Mouse (Mus musculus) granulocyte monocyte progenitor cell, adult 5-6 weeks (primary cell): ENCODE results near the gene Gm4553. TPM values are rescaled to one million over a fixed set of nuclear protein-coding genes. Genes with fewer than 3 reads are reported as not detected.
"Not testable (repeated sequence)": the region's sequence is repeated elsewhere in the genome, so short reads cannot be mapped to it uniquely, and the experiment has no call there.

Source experiments
- ATAC-seq: replicated peaks from 2 replicates; pipeline ENCODE4 v1.8.0; 2016; ENCODE audit warnings: mild to moderate bottlenecking, moderate TSS enrichment, inconsistent platforms; ENCODE audit not compliant: poor library complexity, severe bottlenecking
- total RNA-seq, 2 experiments: library from RNA; stranded (forward) in 1 of 2; stranded (reverse) in 1 of 2; fragments of 200-712, 200-1000 nt in 1 of 2; fragments of >200 nt in 1 of 2; fragmentation: Nextera tagmentation in 1 of 2; gene quantifications; 2 replicates each; pipeline ENCODE4 v1.2.3; 2014 to 2017

Gm4553 gene
- total RNA-seq, 2 experiments from 2014 or later: not detected

- ATAC-seq: no peak
Measured at GRCm38 (mm10) chr7:142140696-142141095, 24.8 kb downstream of the Gm4553 start.

GRCm38 (mm10) chr7:142135934-142136333 lies 29.6 kb downstream of the Gm4553 start, which contains the start of gene Gm39115:
Gene Gm39115 (minus strand): TSS chr7:142136034.
- not testable (repeated sequence) for ATAC-seq

GRCm38 (mm10) chr7:142134206-142134995 lies 31.1 kb downstream of the Gm4553 start:
- no peak for ATAC-seq

GRCm38 (mm10) chr7:142128843-142129242 lies 36.7 kb downstream of the Gm4553 start:
- no peak for ATAC-seq

- ATAC-seq: not testable (repeated sequence)
Measured at GRCm38 (mm10) chr7:142120629-142121028, 44.9 kb downstream of the Gm4553 start, which contains the start of gene Gm45618. Gene Gm45618 (minus strand): TSS chr7:142120729.

- no peak for ATAC-seq
Measured at GRCm38 (mm10) chr7:142119632-142120031, 45.9 kb downstream of the Gm4553 start.

Other genes with a start within 250 kb of the Gm4553 start
- 25.2 and 34.4 TPM in 2 replicates for gene Tollip, start 247.2 kb downstream of the Gm4553 start, total RNA-seq (2014; fragmentation: Nextera tagmentation)
- gene Tollip, start 247.2 kb downstream of the Gm4553 start, total RNA-seq (2017): 21.1 and 28.3 TPM in 2 replicates
- not detected in 2 replicates for gene Brsk2, start 216.0 kb downstream of the Gm4553 start, total RNA-seq (2014; fragmentation: Nextera tagmentation)
- not detected in 2 replicates for gene Brsk2, start 216.0 kb downstream of the Gm4553 start, total RNA-seq (2017)
- 57.8 and 60.9 TPM in 2 replicates for gene Mob2, start 104.7 kb downstream of the Gm4553 start, total RNA-seq (2014; fragmentation: Nextera tagmentation)
- gene Mob2, start 104.7 kb downstream of the Gm4553 start, total RNA-seq (2017): 51.2 and 63.4 TPM in 2 replicates
- gene Dusp8, start 69.9 kb downstream of the Gm4553 start, total RNA-seq (2014; fragmentation: Nextera tagmentation): not detected in 2 replicates
- gene Dusp8, start 69.9 kb downstream of the Gm4553 start, total RNA-seq (2017): not detected in 2 replicates
- not detected in 2 replicates for gene Gm45618, start 45.0 kb downstream of the Gm4553 start, total RNA-seq (2014; fragmentation: Nextera tagmentation)
- gene Gm45618, start 45.0 kb downstream of the Gm4553 start, total RNA-seq (2017): not detected in 2 replicates
- not detected in 2 replicates for gene Gm39115, start 29.7 kb downstream of the Gm4553 start, total RNA-seq (2014; fragmentation: Nextera tagmentation)
- gene Gm39115, start 29.7 kb downstream of the Gm4553 start, total RNA-seq (2017): not detected in 2 replicates
- not detected in 2 replicates for gene Gm45337, start 21.1 kb downstream of the Gm4553 start, total RNA-seq (2014; fragmentation: Nextera tagmentation)
- not detected in 2 replicates for gene Gm45337, start 21.1 kb downstream of the Gm4553 start, total RNA-seq (2017)
- not detected in 2 replicates for gene Gm29735, start 8.6 kb downstream of the Gm4553 start, total RNA-seq (2014; fragmentation: Nextera tagmentation)
- not detected in 2 replicates for gene Gm29735, start 8.6 kb downstream of the Gm4553 start, total RNA-seq (2017)
- not detected in 2 replicates for gene Krtap5-2, start 10.3 kb upstream of the Gm4553 start, total RNA-seq (2014; fragmentation: Nextera tagmentation)
- gene Krtap5-2, start 10.3 kb upstream of the Gm4553 start, total RNA-seq (2017): not detected in 2 replicates
- gene Gm10153, start 24.6 kb upstream of the Gm4553 start, total RNA-seq (2014; fragmentation: Nextera tagmentation): not detected in 2 replicates
- gene Gm10153, start 24.6 kb upstream of the Gm4553 start, total RNA-seq (2017): not detected in 2 replicates
- gene Krtap5-3, start 35.6 kb upstream of the Gm4553 start, total RNA-seq (2014; fragmentation: Nextera tagmentation): not detected in 2 replicates
- gene Krtap5-3, start 35.6 kb upstream of the Gm4553 start, total RNA-seq (2017): not detected in 2 replicates
- not detected in 2 replicates for gene Gm7579, start 46.1 kb upstream of the Gm4553 start, total RNA-seq (2014; fragmentation: Nextera tagmentation)
- not detected in 2 replicates for gene Gm7579, start 46.1 kb upstream of the Gm4553 start, total RNA-seq (2017)
- gene Krtap5-5, start 64.2 kb upstream of the Gm4553 start, total RNA-seq (2014; fragmentation: Nextera tagmentation): not detected in 2 replicates
- not detected in 2 replicates for gene Krtap5-5, start 64.2 kb upstream of the Gm4553 start, total RNA-seq (2017)
- gene Gm40460, start 75.3 kb upstream of the Gm4553 start, total RNA-seq (2014; fragmentation: Nextera tagmentation): not detected in 2 replicates
- gene Gm40460, start 75.3 kb upstream of the Gm4553 start, total RNA-seq (2017): not detected in 2 replicates
- gene Gm2431, start 92.6 kb upstream of the Gm4553 start, total RNA-seq (2014; fragmentation: Nextera tagmentation): not detected in 2 replicates
- not detected in 2 replicates for gene Gm2431, start 92.6 kb upstream of the Gm4553 start, total RNA-seq (2017)
- gene Gm4559, start 108.6 kb upstream of the Gm4553 start, total RNA-seq (2014; fragmentation: Nextera tagmentation): not detected in 2 replicates
- gene Gm4559, start 108.6 kb upstream of the Gm4553 start, total RNA-seq (2017): not detected in 2 replicates
- gene Krtap5-1, start 131.4 kb upstream of the Gm4553 start, total RNA-seq (2014; fragmentation: Nextera tagmentation): not detected in 2 replicates
- gene Krtap5-1, start 131.4 kb upstream of the Gm4553 start, total RNA-seq (2017): not detected in 2 replicates
- gene Krtap5-4, start 137.8 kb upstream of the Gm4553 start, total RNA-seq (2014; fragmentation: Nextera tagmentation): not detected in 2 replicates
- not detected in 2 replicates for gene Krtap5-4, start 137.8 kb upstream of the Gm4553 start, total RNA-seq (2017)
- 1.5 TPM in 1 of 2 replicates, not detected in the other for gene Ifitm10, start 208.0 kb upstream of the Gm4553 start, total RNA-seq (2014; fragmentation: Nextera tagmentation)
- not detected in 2 replicates for gene Ifitm10, start 208.0 kb upstream of the Gm4553 start, total RNA-seq (2017)
- not detected in 2 replicates for gene Gm49369, start 216.9 kb upstream of the Gm4553 start, total RNA-seq (2014; fragmentation: Nextera tagmentation)
- gene Gm49369, start 216.9 kb upstream of the Gm4553 start, total RNA-seq (2017): 38.0 and 63.2 TPM in 2 replicates
- 152 and 191 TPM in 2 replicates for gene Ctsd, start 222.3 kb upstream of the Gm4553 start, total RNA-seq (2014; fragmentation: Nextera tagmentation)
- gene Ctsd, start 222.3 kb upstream of the Gm4553 start, total RNA-seq (2017): 128 and 144 TPM in 2 replicates